Mouse (Mus musculus) inflammation-experienced regulatory T-cells, adult 6 months (primary cell): Measurements from ENCODE around the gene Rbbp5. TPM values are rescaled to one million over a fixed set of nuclear protein-coding genes. Genes with fewer than 3 reads are reported as not detected.
A peak's percentile ranks its signal among the peaks of the same experiment; 100 is the strongest.
"Not testable (repeated sequence)": the region's sequence is repeated elsewhere in the genome, so short reads cannot be mapped to it uniquely, and the experiment has no call there.

ENCODE experiments used
- ATAC-seq: one replicate; pipeline ENCODE4 v1.8.0; 2017
- polyA plus RNA-seq, 3 experiments: library from polyadenylated mRNA; unstranded; fragments of 100-300 nt; shearing (Covaris generic); gene quantifications; one replicate each; pipeline ENCODE4 v1.2.1; 2017

Rbbp5 gene
- polyA plus RNA-seq: 10 to 100 TPM; 29.5 to 33.6 (median 31.0) TPM

DNA sequence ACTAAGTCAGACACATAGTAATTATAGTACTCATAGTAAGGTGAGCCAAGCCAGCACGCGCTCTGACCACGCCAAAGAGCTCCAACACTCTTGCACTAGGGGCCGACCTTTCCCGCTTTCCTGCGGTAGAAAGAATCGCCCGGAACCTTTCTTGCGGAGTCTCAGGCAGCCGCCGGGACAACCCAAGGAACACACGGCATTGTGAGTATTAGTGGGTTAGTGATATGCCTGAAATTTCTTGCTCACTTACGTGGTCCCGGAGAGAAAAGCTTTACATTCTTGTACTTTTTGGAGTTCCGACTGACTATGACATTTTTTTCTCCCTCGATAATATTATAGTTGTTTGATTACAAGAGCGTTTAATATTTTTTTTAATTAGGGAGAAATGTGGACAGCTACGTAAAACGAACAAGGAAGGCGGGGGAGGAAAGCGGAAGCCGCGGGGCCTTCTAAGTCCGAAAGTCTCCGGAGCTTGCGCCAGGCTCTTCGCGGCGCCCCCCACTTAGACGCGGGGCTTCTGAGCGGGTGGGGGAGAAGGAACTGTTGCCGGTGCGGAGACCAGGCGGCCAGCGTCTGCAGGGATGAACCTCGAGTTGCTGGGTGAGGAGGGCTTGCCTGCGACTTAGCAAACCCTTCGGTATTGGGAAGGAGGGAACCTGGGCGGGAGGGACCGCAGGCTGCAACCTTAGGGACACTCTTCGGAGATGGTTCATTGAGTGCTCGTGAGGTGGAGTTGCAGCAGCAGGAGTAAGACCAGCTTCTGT, at the start of gene Rbbp5:
Gene Rbbp5 (plus strand): TSS at position 438 of the 764 bp plus-strand sequence.
- ATAC-seq: peak; percentile 86

DNA sequence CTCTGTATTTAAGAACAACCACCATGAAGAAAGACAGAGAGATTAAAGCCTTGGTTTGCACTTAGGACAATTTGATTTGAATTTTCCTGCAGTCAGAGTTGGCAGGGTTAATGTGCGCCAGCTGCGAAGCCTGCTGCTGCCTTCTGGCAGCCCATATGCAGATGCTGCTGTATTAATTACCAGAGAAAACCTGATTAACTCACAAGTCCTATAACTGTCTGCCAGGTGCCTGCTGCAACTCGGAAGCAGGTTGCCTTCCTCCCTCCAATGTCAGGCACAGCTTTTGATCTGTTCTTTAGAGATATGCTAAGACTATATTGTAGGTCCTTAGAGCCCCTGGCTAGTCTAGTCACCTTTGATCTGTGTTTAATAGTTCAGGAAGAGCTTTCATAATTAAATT, 46.3 kb upstream of the Rbbp5 start:
- no peak for ATAC-seq

DNA sequence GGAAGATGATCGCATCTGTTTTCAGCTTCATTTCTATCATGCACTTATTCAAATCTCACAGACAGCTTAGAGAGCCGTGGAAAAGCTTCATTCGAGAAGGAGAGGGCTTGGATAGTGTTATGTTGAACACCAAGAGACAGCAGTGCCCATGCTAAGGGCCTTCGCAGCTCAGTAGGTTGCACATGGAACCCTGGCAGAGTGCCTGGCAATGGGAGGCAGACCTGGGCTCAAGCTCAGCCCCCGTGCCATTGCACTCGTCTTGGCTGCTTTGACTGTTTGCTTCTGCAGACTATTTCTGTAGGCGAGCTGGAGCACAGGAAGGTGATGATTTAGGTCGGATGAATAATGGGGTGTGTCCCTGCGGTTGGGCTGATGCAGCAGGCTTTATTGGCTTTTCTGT, 45.4 kb upstream of the Rbbp5 start:
- ATAC-seq: no peak

DNA sequence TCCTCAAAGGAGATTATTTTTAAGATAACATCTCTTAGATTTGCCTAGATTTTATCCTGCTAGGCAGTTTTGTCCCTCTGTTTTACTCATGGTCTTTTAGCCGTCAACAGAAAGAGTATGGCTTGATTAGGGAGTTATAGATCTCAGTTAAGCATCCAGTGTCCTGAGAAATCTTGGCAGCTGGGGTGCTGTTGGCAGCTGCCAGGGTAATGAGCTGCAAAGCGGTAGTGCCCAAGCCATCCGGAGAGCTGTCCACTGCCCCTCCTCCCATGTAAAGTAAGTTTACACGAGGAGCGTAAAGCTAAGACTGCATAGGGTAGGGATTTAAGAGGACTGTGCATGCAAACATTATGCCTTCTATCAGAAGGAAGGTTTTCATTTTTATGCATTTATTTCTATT, 43.8 kb upstream of the Rbbp5 start:
- ATAC-seq: no peak

DNA sequence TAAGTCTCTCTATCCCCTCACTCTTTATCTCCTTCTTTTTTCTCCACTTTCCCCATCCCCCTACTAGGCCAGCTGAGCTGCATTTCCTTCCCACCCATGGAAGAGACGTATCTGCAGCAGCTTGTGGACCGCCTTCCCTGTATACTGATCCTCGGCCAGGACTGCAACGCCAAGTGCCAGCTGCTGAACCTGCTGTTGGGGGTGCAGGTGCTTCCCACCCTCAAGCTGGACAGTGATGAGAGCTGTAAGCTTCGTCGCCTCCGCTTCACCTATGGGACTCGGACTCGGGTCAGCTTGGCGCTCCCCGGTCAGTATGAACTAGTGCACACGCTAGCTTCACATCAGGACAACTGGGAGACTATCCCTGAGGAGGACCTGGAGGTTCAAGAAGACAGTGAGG, 43.1 kb upstream of the Rbbp5 start:
- ATAC-seq: no peak

DNA sequence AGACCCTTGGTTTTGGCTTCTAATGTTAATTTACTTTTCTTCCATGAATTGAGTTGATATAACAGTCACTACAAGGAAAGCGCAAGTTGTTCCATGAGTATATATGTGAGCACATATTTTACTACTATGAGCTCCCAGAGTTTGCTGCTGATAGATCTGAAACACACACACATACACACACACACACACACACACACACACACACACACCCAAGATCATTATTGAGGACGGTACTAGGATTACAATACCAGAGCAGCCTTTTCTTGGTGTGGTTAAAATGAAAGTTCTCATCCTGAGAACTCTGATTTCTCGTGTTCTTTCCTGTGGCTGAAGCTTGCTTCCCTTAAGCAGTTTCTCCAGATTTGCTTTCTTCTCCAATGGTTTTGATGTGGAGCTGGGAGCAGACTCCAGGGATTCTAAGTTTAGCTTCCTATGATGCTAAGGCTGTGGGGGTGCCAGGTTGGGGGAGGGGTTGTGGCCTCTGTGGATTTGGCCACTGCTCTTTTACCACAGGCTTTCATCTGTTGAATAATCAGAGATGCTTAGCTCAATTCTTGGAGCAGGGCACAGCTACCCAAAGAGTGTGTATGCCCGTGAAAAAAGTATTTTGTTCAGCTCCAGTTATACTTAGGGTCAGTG, 40.7 kb upstream of the Rbbp5 start:
- peak; percentile 65 for ATAC-seq

DNA sequence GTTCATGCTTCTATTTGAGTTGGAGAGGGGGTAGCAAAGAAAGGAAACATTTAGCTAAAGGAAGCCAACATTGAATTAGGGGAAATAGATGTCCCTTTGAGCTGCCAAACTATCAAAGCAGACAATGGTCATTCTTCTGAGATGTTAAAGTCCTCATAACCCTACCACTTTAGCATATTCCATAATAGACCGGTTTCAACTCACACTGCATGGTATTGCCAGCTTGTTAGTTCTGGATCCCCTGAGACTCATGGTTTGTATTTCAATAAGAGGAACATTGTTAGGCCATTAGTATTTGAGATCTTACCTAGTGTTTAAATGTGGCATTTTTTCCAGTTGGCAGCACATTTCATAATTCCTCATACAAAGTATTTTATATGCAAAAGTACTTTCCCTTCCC, 40.2 kb upstream of the Rbbp5 start:
- no peak for ATAC-seq

DNA sequence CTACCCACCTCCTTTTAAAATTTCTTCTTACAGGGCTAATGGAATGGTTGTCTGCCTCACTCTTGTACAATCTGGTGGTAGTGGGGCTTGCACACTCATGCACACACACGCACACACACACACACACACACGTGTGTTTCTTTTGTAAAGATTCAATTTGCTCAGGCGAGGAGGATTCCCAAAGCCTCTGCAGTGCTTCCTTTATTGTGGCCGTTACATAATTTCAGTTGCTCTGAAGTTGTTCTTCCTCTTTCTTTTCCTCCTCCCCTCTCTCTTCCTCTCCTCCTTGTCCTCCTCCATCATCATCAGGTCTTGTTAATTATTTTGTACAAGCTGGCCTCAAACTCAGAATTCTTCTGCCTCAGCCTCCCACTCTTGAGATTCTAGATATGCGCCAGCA, 39.8 kb upstream of the Rbbp5 start:
- no peak for ATAC-seq

DNA sequence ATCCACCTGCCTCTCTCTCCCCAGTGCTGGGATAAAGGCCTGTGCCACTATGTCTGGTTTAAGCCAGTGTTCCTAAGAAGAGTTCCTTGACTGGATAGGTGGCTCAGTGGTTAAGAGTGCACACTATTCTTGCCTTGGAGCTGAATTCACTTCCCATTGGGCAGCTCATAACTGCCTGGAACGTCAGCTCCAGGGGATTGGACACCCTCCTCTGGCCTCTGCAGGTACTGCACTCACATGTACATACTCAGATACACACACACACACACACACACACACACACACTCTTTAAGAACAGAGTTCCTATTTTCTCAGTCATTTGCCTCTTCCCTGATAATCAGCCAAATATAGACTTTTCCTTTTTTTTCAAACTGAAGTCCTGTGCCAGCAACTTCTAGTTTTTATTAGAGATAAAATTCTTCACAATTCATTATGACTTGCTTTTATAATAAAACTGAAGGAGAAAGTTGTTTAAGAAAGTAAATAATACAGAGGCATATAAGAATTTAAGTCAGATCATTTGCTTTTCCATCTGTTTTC, 36.2 kb upstream of the Rbbp5 start:
- no peak for ATAC-seq

DNA sequence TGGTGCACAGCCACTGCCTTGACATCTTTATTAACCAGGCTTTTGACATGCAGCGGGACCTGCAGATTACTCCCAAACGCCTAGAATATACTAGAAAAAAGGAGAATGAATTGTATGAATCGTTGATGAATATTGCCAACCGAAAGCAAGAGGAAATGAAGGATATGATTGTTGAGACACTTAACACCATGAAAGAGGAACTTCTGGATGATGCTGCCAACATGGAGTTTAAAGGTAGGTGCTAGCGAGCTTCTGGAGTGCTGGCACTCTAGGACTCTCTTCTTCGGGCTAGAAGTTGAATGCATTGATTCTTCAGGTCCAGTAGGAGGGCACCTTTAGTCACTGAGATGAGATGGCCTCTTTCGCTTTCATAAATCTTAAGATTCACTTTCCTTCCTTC, 27.4 kb upstream of the Rbbp5 start:
- ATAC-seq: no peak

DNA sequence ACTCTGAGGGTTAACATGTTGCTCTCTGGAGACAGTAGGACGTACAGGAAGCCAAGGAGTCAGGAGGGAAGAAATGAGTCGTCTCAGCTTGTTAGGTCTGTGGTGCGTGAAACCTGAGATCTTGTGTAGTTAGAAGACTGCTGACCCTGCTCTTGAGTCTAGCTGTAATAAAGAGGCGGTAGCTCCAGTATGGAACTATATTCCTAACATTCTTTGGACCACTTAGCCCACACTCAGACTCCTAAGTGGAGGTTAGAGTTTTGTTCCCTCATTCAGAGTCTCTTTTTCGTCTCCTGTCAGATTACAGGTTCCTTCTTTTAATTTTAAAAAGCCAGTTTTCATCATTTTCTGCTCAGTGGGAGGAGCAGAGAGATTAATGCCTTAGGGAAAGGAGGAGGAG, 12.5 kb upstream of the Rbbp5 start:
- no peak for ATAC-seq

DNA sequence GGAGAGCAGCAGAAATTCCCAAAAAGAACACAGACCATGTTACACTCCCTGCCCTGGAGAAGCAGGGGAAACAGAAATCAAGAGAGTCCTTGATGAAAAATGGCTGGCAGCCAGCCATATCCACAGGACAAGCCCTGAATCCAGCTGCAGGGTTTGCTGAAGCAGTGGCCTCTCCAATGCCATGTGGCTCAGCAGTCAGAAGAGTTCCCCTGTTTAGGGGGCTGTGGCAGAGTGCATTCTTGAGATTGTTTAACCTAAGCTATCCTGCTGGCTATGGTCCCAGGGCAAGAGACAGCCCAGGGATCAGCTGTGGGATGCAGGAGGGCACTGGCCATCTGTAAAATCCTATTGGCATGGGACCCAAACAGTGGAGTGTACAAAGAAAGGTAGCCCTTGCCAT, 8.2 kb upstream of the Rbbp5 start:
- ATAC-seq: no peak

DNA sequence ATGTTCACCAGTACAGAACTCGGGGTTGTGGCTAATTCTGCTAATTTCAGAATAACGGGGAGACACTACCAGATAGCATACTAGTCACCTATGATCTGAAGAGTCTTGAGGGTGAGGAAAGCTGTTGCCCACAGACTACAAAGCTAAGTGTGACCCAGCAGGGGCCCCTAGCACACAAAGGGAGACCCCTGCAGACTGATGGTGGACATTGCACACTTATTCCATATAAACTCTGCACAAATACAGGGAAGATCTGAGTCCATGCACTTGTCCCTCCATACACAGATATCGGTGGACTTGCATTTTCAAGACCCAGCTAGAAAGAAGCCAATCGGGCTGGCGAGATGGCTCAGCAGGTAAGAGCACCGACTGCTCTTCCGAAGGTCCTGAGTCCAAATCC, 7.6 kb upstream of the Rbbp5 start:
- no peak for ATAC-seq

DNA sequence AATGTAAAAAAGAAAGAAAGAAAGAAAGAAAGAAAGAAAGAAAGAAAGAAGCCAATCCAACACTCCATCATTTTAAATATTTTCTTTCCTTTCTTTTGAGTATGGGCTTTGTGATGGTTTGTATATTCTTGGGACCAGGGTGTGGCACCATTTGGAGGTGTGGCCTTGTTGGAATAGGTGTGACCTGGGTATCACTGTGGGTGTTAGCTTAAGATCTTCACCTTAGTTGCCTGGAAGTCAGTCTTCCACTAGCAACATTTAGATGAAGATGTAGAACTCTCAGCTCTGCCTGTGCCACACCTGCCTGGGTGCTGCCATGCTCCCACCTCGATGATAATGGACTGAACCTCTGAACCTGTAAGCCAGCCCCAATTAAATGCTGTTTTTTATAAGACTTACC, 7.1 kb upstream of the Rbbp5 start:
- ATAC-seq: not testable (repeated sequence)

DNA sequence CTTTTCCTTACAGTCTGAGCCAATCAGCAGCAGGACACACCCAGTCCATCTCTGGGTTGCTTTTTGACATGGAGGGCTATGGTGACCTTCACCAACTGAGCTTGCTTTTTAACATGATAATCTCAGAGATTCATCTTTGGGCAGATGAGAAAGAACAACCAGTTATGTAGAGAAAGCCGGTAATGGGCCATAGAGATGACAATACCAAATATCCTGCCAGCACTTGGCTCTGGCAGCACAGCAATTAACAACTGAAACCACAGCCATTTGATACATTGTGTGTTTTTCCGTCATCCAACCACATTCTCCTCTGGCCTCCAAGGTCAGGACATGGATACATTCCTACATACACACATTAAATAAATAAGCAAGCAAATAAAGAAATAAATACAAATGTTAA, 6.1 kb upstream of the Rbbp5 start:
- no peak for ATAC-seq

DNA sequence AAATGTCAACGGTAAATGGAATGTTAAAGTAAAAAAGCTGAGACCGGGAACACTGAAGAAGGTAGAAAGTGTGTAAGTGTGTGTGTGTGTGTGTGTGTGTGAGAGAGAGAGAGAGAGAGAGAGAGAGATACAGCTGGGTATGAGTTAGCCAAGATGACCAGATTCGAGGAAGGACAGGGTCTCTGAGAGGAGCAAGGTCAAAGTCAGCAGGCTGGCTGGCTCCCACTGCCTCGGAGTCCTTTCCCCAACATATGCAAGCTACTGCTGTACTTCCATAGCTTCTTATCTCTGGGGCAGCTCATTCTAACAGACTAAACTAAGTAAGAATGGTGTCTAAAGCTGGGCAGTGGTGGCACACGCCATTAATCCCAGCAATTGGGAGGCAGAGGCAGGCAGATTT, 5.7 kb upstream of the Rbbp5 start:
- no peak for ATAC-seq

DNA sequence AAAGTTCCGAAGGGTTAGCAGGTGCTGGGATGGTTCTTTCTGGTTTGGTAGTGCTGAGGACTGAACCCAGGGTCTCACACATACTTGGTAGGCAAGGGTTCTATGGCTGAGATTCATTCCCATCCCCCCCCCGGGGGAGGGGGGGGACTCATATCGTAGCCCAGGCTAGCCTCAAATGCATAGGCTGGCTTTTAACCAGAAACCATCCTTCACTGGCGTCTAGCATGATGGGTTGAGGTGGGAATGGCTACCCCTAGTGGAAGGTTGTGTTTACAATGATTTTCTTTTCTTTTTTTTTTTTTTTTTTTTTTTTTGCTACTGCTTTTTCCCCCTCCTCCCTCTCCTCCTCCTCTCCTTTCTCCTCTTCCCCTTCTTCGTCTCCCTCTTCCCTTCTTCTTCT, 4.6 kb upstream of the Rbbp5 start:
- ATAC-seq: no peak

DNA sequence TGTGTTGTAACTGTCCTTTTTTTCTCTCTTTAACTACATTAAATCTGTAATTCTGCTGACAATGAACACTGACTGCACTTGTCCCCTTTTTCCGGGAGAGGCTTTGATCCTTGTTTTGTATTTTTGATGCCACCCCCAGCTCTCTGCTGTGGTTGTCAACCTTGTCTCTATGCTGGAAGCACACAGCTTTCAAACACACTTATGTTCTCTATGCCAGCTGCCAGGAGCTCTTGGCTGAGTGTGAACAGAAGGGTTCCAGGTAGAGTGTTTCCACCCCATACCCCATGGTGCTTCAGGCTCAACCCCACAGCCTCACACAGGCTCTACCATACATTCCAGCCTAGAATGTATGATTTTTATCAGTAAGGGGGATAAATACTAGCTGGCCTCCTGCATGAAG, 2.7 kb upstream of the Rbbp5 start:
- ATAC-seq: no peak

DNA sequence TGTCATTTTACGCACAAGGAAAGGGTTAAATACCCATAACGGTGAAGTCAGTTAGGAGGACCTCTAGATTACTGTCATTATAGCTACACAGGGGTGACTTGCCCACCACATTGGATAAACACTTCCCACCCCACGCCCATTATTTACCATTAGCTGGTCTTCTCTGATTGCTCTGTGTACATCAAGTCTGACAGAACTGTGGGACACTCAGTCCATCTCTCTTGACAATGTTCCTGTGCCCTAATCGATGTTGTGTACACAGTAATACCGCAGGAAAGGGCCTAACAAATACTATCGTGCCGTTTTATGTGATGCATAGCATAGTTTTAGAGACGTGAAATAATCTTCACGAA, 614 bp upstream of the Rbbp5 start:
- ATAC-seq: peak; percentile 46

DNA sequence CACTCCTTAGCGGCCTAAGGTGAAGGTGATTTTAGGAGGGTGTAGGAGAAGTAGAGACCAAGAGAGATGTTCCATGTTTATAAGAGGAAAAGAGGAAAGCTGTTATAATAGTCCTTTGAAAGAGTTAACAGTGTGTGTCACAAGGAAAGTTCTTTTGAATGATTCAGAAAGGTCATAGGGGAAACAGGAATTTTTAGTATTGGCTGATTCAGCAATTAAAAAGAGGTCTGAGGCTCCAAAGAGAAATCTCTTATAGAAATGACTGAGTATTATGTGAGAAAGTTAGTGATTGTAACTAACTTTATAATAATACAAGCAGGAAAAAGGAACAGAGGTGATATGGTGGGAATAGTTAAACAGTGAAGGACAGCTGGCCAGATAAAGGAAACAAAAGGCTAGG, 2.3 kb downstream of the Rbbp5 start:
- no peak for ATAC-seq

DNA sequence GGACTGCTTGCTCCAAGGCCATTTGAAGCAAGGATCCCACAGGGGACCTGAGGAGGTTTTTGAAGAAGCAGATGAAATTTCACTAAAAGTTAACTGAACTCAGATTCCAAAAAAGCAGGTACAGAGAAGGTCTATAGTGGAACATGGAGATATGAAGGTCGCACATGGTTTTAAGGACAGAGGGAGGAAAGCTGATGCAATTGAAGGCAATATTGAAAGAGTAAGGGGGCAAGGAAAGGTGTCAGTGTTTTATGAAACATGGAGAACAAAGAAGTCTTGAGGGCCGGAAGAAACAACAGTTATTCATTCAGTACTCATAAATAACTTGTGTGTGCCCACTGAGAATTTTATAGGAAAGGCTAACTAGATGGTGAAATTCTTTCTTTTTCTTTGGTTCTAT, 4.5 kb downstream of the Rbbp5 start:
- ATAC-seq: no peak

DNA sequence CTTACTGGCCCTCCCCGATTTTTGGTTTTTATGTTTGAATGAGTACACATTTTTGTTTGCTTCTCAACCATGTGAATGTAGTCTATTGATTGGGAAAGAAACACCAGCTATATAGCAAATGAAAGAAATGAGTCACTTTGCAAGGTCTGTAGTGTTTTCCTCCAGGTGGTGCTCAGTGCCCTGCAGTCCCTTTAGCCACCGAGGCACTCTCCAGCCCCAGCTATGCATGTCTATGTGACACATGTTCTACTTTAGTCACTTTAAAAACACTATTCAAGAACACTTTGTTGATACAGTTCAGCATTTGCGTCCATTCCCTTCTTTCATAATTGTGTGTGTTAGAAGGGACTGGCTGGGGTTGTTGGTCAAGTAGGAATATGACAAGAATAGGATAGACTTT, 6.1 kb downstream of the Rbbp5 start:
- ATAC-seq: no peak

DNA sequence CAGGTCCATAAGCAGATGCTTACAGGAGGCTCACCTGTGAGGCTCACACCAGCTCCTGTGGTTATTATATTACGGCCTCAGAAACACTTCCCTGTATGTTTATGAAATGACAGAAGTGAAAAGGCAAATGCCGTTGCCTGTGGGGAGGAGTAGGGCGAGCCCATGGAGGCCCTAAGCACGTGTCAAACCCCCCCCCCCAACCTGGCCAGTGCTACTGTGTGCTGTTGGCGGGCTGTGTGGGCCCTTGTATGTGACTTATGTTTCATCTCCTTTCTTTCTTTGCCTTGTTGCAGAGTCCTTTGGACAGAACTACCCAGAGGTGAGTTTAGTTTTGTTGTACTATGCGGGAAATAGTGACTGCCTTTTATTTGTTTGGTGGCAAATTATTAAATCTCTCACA, 6.6 kb downstream of the Rbbp5 start:
- ATAC-seq: no peak

DNA sequence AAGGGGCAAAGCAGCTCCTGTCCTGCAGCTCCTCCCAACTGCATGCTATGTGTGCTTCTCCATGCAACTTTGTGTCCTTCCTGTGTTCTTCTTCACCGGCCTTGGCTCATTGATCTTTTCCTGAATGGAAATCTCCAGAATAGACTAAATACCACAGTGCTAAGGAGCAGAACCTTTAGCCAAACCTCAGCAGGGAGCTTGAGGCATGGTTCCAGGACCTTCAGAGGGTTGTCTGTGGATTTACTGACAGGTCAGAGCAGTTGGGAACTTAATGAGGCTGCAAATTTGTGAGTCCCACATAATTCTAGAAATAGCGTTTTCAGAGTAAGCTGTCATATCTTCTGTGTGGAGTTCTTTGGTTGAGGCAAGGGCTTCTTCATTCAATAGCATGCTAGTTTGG, 23.4 kb downstream of the Rbbp5 start:
- no peak for ATAC-seq

DNA sequence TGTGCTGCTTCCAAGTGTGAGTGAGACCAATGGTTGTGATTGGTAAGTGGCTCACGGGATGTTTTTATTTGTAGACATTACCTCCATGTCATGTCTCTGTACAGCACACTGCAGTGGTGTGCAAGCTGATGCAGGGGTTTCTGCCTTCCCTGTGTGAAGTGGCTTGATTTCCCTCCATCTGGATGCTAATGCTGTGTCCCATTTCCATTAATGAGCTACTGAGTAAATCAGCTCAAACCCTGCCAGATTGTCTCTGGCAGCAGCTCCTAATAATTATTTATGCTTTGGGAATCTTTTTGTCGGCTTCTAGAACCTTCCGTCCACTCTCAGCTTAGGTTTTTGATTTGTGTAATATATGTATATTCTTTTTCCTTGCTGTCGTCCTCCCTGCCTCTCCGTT, 28.0 kb downstream of the Rbbp5 start:
- ATAC-seq: no peak
